Mouse (Mus musculus) kidney, embryonic 14.5 days (tissue): ENCODE data around the gene Gm3043. TPM values are rescaled to one million over a fixed set of nuclear protein-coding genes. Genes with fewer than 3 reads are reported as not detected.
"Not testable (repeated sequence)": the region's sequence is repeated elsewhere in the genome, so short reads cannot be mapped to it uniquely, and the experiment has no call there.

Experiments used
- ATAC-seq: fragments of 200-750 bp; cut with Nextera tagmentation; 2 replicates; pipeline ENCODE4 v1.8.0; 2017; ENCODE audit warnings: moderate number of reproducible peaks, mild to moderate bottlenecking, moderate TSS enrichment, moderate library complexity; ENCODE audit not compliant: low FRiP score, low TSS enrichment
- H3K27ac ChIP-seq: fragments of 300-500 bp; sonication (generic); 2 replicates; pipeline ENCODE4 v1.5.1; 2014; ENCODE audit warnings: low read depth, mild to moderate bottlenecking, low read length, moderate library complexity, mixed read lengths
- H3K27me3 ChIP-seq: fragments of 300-500 bp; sonication (generic); 2 replicates; pipeline ENCODE4 v1.6.1; 2014; ENCODE audit warnings: mild to moderate bottlenecking, low read length; ENCODE audit not compliant: control insufficient read depth, insufficient read depth
- H3K36me3 ChIP-seq: fragments of 300-500 bp; sonication (generic); 2 replicates; pipeline ENCODE4 v1.6.1; 2014; ENCODE audit warnings: low read length, mixed read lengths; ENCODE audit not compliant: control insufficient read depth, insufficient read depth
- H3K4me1 ChIP-seq: fragments of 300-500 bp; sonication (generic); 2 replicates; pipeline ENCODE4 v1.6.1; 2014; ENCODE audit warnings: low read length, mixed read lengths; ENCODE audit not compliant: control insufficient read depth, insufficient read depth
- H3K4me2 ChIP-seq: fragments of 300-500 bp; sonication (generic); replicated peaks from 2 replicates; pipeline ENCODE4 v1.6.1; 2014; ENCODE audit warnings: low read depth, mild to moderate bottlenecking, low read length
- H3K4me3 ChIP-seq: fragments of 300-500 bp; sonication (generic); 2 replicates; pipeline ENCODE4 v1.5.1; 2014; ENCODE audit warnings: mild to moderate bottlenecking, low read length
- H3K9ac ChIP-seq: fragments of 300-500 bp; sonication (generic); 2 replicates; pipeline ENCODE4 v1.6.1; 2014; ENCODE audit warnings: low read depth, mild to moderate bottlenecking, low read length, moderate library complexity
- H3K9me3 ChIP-seq: fragments of 300-500 bp; sonication (generic); 2 replicates; pipeline ENCODE4 v1.6.1; 2016; ENCODE audit warnings: low read length; ENCODE audit not compliant: control insufficient read depth
- whole genome bisulfite sequencing: fragments of 180-500 bp; shearing (Covaris S2); extraction: QIAGEN DNeasy Blood & Tissue Kit; methylation state at CpG from one replicate; pipeline ENCODE4 v1.1.7; 2014; 5-methylcytosine and 5-hydroxymethylcytosine counted together
- polyA plus RNA-seq: library from polyadenylated mRNA; unstranded; fragments of >200 nt; fragmentation: Nextera tagmentation; extraction: Ambion mirVana; gene quantifications from 2 replicates; pipeline ENCODE4 v1.2.1, GENCODE M21; 2014

Gm3043 gene
- polyA plus RNA-seq, result not detected in 2 replicates

GRCm38 (mm10) chr14:3688483-3688882 lies at the start of gene Gm3043:
Gene Gm3043 (plus strand): TSS chr14:3688783.
- H3K27me3 ChIP-seq, H3K4me2 ChIP-seq, H3K4me3 ChIP-seq, H3K9ac ChIP-seq, H3K36me3 ChIP-seq, H3K27ac ChIP-seq, H3K9me3 ChIP-seq, H3K4me1 ChIP-seq, ATAC-seq: not testable (repeated sequence)
- WGBS, result no CpG with 5 or more reads among the region's 3 CpGs

- H3K27me3 ChIP-seq, H3K9ac ChIP-seq, H3K9me3 ChIP-seq, H3K4me3 ChIP-seq, H3K4me1 ChIP-seq, H3K4me2 ChIP-seq, ATAC-seq, H3K27ac ChIP-seq, H3K36me3 ChIP-seq: not testable (repeated sequence)
- no CpG with 5 or more reads among the region's 32 CpGs for WGBS
Observed at GRCm38 (mm10) chr14:3651730-3652129, 36.9 kb upstream of the Gm3043 start, which contains the start of gene Gm3020. Gene Gm3020 (plus strand): TSS chr14:3652030.

Other genes starting within 250 kb of the Gm3043 start
- gene Gm10408, start 239.4 kb upstream of the Gm3043 start, polyA plus RNA-seq, result not detected in 2 replicates
- gene Gm3012, start 54.3 kb upstream of the Gm3043 start, polyA plus RNA-seq, result not detected in 2 replicates
- gene Gm3020, start 36.8 kb upstream of the Gm3043 start, polyA plus RNA-seq, result 0.70 and 0.84 TPM in 2 replicates
- gene Gm3002, start 121.3 kb downstream of the Gm3043 start, polyA plus RNA-seq, result 0.11 TPM in 1 of 2 replicates, not detected in the other
- gene Gm3033, start 157.5 kb downstream of the Gm3043 start, polyA plus RNA-seq, result not detected in 2 replicates
- gene Gm2916, start 195.4 kb downstream of the Gm3043 start, polyA plus RNA-seq, result 0.53 TPM in 1 of 2 replicates, not detected in the other
- gene Gm3029, start 243.0 kb downstream of the Gm3043 start, polyA plus RNA-seq, result not detected in 2 replicates